Mouse (Mus musculus) embryonic facial prominence, embryonic 13.5 days (tissue): ENCODE measurements around the gene Tex37. TPM values are rescaled to one million over a fixed set of nuclear protein-coding genes. Genes with fewer than 3 reads are reported as not detected.

Experiments
- ATAC-seq: fragments of 200-750 bp; cut with Nextera tagmentation; 2 replicates; pipeline ENCODE4 v1.8.0; 2017; ENCODE audit warnings: low read depth; ENCODE audit not compliant: insufficient number of reproducible peaks, insufficient read depth, low FRiP score, low TSS enrichment
- H3K27ac ChIP-seq: fragments of 300-500 bp; sonication (generic); 2 replicates; pipeline ENCODE4 v1.5.1; 2015; ENCODE audit warnings: moderate library complexity, mild to moderate bottlenecking, inconsistent platforms
- H3K27me3 ChIP-seq: fragments of 300-500 bp; sonication (generic); 2 replicates; pipeline ENCODE4 v1.6.1; 2015; ENCODE audit warnings: mild to moderate bottlenecking, inconsistent platforms
- H3K36me3 ChIP-seq: fragments of 300-500 bp; sonication (generic); 2 replicates; pipeline ENCODE4 v1.6.1; 2015; ENCODE audit warnings: mild to moderate bottlenecking, inconsistent platforms
- H3K4me1 ChIP-seq: fragments of 300-500 bp; sonication (generic); 2 replicates; pipeline ENCODE4 v1.6.1; 2015; ENCODE audit warnings: inconsistent platforms
- H3K4me2 ChIP-seq: fragments of 300-500 bp; sonication (generic); 2 replicates; pipeline ENCODE4 v1.6.1; 2015; ENCODE audit warnings: moderate library complexity, mild to moderate bottlenecking, inconsistent platforms
- H3K4me3 ChIP-seq: fragments of 300-500 bp; sonication (generic); 2 replicates; pipeline ENCODE4 v1.5.1; 2015; ENCODE audit warnings: mild to moderate bottlenecking, inconsistent platforms
- H3K9ac ChIP-seq: fragments of 300-500 bp; sonication (generic); 2 replicates; pipeline ENCODE4 v1.6.1; 2015; ENCODE audit warnings: mild to moderate bottlenecking, inconsistent platforms
- H3K9me3 ChIP-seq: fragments of 300-500 bp; sonication (generic); 2 replicates; pipeline ENCODE4 v1.6.1; 2016; ENCODE audit warnings: inconsistent platforms
- WGBS: fragments of 180-500 bp; shearing (Covaris S2); methylation state at CpG from one replicate; pipeline ENCODE4 v1.1.7; 2015; ENCODE audit warnings: mixed read lengths; 5-methylcytosine and 5-hydroxymethylcytosine counted together
- polyA plus RNA-seq: library from polyadenylated mRNA; unstranded; fragments of >200 nt; fragmentation: Nextera tagmentation; extraction: Ambion mirVana; gene quantifications from 2 replicates; pipeline ENCODE4 v1.2.1, GENCODE M21; 2015

Gene Tex37
- polyA plus RNA-seq, 1 experiment from 2014 or later = not detected

GRCm38 (mm10) chr6:70880714-70881304 is 37.9 kb downstream of the Tex37 start:
- H3K4me1 ChIP-seq = no peaks in the 10 kb centered on the region
- H3K4me3 ChIP-seq = no peak overlapping the region
- H3K4me2 ChIP-seq = no peak overlapping the region
- no peak for ATAC-seq
- H3K36me3 ChIP-seq = peaks cover 49% of the 10 kb centered on the region
- no peaks in the 10 kb centered on the region for H3K9me3 ChIP-seq
- no peak overlapping the region for H3K9ac ChIP-seq
- WGBS = 11% methylated on average over 5 of the region's 5 CpGs
- H3K27me3 ChIP-seq = no peaks in the 10 kb centered on the region
- no peak overlapping the region for H3K27ac ChIP-seq

GRCm38 (mm10) chr6:70875017-70875416 is 43.7 kb downstream of the Tex37 start:
- no peaks in the 10 kb centered on the region for H3K9me3 ChIP-seq
- ATAC-seq = no peak
- no peaks in the 10 kb centered on the region for H3K27me3 ChIP-seq
- H3K4me1 ChIP-seq = no peaks in the 10 kb centered on the region; the same call in 1 of the 2 replicates
- 95% methylated on average over 1 of the region's 1 CpGs for WGBS
- H3K4me2 ChIP-seq = no peak overlapping the region
- no peak overlapping the region for H3K27ac ChIP-seq
- peaks cover 11% of the 10 kb centered on the region; the same call in 1 of the 2 replicates for H3K36me3 ChIP-seq
- no peak overlapping the region for H3K4me3 ChIP-seq
- no peak overlapping the region for H3K9ac ChIP-seq

DNA sequence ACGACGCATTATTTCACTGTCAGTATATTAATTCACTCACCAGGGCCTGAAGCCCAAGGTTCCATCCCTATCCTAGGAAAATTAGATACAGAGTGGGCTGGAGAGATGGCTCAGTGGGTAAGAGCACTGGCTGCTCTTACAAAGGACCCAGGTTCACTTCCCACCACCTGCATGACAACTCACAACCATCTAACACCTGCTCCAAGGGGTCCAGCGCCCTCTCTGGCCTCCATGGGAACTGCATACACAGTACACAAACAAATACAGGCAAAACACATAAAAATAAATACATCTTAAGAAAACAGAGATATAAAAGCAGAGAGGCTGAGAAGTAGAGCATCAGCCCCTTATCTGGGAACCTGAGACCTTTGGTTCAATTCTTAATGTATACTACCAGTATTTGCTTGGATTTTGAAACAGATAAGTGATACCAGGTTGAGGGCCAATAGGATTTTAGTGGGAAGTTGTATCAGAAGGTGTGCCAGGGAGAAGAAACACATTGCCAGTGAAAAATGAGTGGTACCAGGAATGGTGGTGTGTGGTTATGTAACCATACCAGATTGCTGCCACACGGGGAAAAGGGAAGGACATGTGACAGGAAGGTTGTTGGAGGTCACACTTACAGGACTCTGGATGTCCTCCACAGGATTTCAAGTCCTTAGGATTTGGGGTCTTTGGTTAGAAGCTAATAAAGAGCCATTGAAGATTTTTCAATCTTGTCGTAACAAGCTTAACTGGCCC is 44.5 kb downstream of the Tex37 start:
- H3K27me3 ChIP-seq = no peaks in the 10 kb centered on the region
- no peak overlapping the region for H3K27ac ChIP-seq
- H3K4me3 ChIP-seq = no peak overlapping the region
- H3K9ac ChIP-seq = no peak overlapping the region
- WGBS = 77% methylated on average over 5 of the region's 5 CpGs
- H3K4me1 ChIP-seq = no peaks in the 10 kb centered on the region; the same call in 1 of the 2 replicates
- no peak overlapping the region for H3K4me2 ChIP-seq
- 0 out of 2 replicates have a peak, but pooled peaks cover 6% of the 10 kb centered on the region for H3K36me3 ChIP-seq
- no peak for ATAC-seq
- H3K9me3 ChIP-seq = no peaks in the 10 kb centered on the region

- 75% methylated on average over 7 of the region's 7 CpGs for WGBS
Observed at GRCm38 (mm10) chr6:70872570-70872969, 46.2 kb downstream of the Tex37 start.

DNA sequence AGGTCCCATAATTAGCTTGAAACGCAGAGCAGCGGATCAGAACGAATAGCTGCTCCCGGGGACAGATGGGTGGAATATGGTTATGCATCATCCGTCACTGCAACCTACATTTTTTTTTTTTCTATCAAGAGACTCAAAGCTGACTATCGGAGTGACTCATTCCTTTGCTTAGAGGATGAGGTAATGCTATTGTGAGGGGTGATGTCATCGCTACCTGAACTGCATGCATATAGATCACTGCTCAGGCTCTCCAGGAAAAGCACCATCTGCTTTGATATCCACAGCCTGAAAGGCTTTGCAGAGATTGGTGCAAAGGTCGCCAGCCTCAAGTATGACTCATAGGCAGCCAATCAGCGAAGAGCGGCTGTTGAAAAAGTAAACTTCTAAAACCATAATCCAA is 46.6 kb downstream of the Tex37 start:
- 75% methylated on average over 10 of the region's 10 CpGs for WGBS
- Histone ChIP-seq H3K9me3 (no peaks in the 10 kb centered on the region), H3K9ac (no peak overlapping the region), H3K27ac (no peak overlapping the region), H3K4me1 (no peaks in the 10 kb centered on the region; the same call in 1 of the 2 replicates), H3K4me2 (no peak overlapping the region), H3K4me3 (no peak overlapping the region), H3K27me3 (no peaks in the 10 kb centered on the region), H3K36me3 (no peaks in the 10 kb centered on the region)
- no peak for ATAC-seq

More at GRCm38 (mm10) chr6:70872570-70872969, 46.2 kb downstream of the Tex37 start:
- H3K9ac ChIP-seq = no peak overlapping the region
- H3K4me1 ChIP-seq = no peaks in the 10 kb centered on the region; the same call in 1 of the 2 replicates
- H3K9me3 ChIP-seq = no peaks in the 10 kb centered on the region
- no peak overlapping the region for H3K4me3 ChIP-seq
- ATAC-seq = no peak
- no peaks in the 10 kb centered on the region for H3K27me3 ChIP-seq
- no peak overlapping the region for H3K27ac ChIP-seq
- no peak overlapping the region for H3K4me2 ChIP-seq
- no peaks in the 10 kb centered on the region for H3K36me3 ChIP-seq

GRCm38 (mm10) chr6:70871511-70871980 is 47.2 kb downstream of the Tex37 start:
- 61% methylated on average over 14 of the region's 14 CpGs for WGBS
- no peak for ATAC-seq
- Histone ChIP-seq H3K4me2 (no peak overlapping the region), H3K4me3 (no peak overlapping the region), H3K27me3 (no peaks in the 10 kb centered on the region), H3K9ac (no peak overlapping the region), H3K9me3 (no peaks in the 10 kb centered on the region), H3K4me1 (no peaks in the 10 kb centered on the region; the same call in 1 of the 2 replicates), H3K36me3 (no peaks in the 10 kb centered on the region), H3K27ac (no peak overlapping the region)

DNA sequence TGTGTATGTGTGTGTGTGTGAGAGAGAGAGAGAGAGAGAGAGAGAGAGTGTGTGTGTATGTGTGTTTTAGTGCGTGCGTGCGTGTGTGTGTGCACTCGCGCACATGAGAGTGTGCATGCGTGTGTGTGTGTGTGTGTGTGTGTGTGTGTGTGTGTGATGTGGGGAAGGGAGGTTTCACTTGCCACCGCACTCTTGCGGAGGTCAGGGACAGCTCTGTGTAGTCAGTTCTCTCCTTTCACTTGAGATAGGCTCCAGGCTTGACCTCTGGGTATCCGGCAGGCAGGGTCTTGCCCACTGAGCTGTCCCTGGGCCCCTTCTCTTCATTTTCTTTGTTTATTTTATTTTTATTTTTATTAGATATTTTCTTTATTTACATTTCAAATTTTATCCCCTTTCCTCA is 51.4 kb downstream of the Tex37 start:
- Histone ChIP-seq H3K4me3 (no peak overlapping the region), H3K27me3 (no peaks in the 10 kb centered on the region), H3K9me3 (no peaks in the 10 kb centered on the region), H3K4me2 (no peak overlapping the region), H3K4me1 (no peaks in the 10 kb centered on the region; the same call in 1 of the 2 replicates), H3K9ac (no peak overlapping the region), H3K27ac (no peak overlapping the region), H3K36me3 (no peaks in the 10 kb centered on the region)
- WGBS = 92% methylated on average over 9 of the region's 9 CpGs
- ATAC-seq = no peak

GRCm38 (mm10) chr6:70866761-70867160 is 52.0 kb downstream of the Tex37 start:
- Histone ChIP-seq H3K9me3 (no peaks in the 10 kb centered on the region), H3K9ac (no peak overlapping the region), H3K36me3 (no peaks in the 10 kb centered on the region), H3K4me3 (no peak overlapping the region), H3K27ac (no peak overlapping the region), H3K4me2 (no peak overlapping the region), H3K27me3 (no peaks in the 10 kb centered on the region), H3K4me1 (no peaks in the 10 kb centered on the region; the same call in 1 of the 2 replicates)
- ATAC-seq = no peak
- 77% methylated on average over 5 of the region's 5 CpGs for WGBS

DNA sequence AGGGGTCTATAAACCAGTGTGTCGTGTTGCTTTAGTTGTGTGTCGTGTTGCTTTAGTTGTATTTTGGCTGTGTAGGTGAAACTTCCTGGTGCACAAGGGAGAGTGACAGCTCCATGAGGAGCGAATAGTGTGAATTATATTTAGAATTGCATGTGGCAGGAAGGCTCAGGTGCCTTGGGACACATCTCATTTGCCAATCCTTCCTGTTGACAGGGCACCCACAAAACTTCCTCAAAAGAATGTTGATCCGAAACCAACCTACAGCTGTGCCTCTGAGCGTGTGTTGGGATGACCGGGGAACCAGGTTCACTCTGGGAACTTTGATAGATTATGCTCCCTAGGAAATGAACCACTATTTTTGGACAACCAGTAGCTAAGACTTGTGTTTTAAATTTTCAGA is 54.4 kb downstream of the Tex37 start:
- WGBS = 91% methylated on average over 6 of the region's 6 CpGs

More for the DNA sequence above, 54.4 kb downstream of the Tex37 start:
- no peaks in the 10 kb centered on the region for H3K9me3 ChIP-seq
- no peak overlapping the region for H3K4me3 ChIP-seq
- no peak overlapping the region for H3K4me2 ChIP-seq
- no peaks in the 10 kb centered on the region for H3K4me1 ChIP-seq
- H3K27me3 ChIP-seq = no peaks in the 10 kb centered on the region
- peaks cover 10% of the 10 kb centered on the region for H3K36me3 ChIP-seq
- H3K9ac ChIP-seq = no peak overlapping the region
- ATAC-seq = no peak
- no peak overlapping the region for H3K27ac ChIP-seq

Other genes with a start within 250 kb of the Tex37 start
- gene Rpia, start 126.7 kb downstream of the Tex37 start, polyA plus RNA-seq = 3.6 and 4.3 TPM in 2 replicates
- gene Eif2ak3, start 74.4 kb downstream of the Tex37 start, polyA plus RNA-seq = 10.2 and 12.2 TPM in 2 replicates
- 1.4 and 1.7 TPM in 2 replicates for gene Foxi3, start 37.6 kb upstream of the Tex37 start, polyA plus RNA-seq
- 6.0 and 6.1 TPM in 2 replicates for gene Thnsl2, start 225.5 kb upstream of the Tex37 start, polyA plus RNA-seq